ENCODE assay signal across 9 mouse cellular contexts in the genomic region with DNA sequence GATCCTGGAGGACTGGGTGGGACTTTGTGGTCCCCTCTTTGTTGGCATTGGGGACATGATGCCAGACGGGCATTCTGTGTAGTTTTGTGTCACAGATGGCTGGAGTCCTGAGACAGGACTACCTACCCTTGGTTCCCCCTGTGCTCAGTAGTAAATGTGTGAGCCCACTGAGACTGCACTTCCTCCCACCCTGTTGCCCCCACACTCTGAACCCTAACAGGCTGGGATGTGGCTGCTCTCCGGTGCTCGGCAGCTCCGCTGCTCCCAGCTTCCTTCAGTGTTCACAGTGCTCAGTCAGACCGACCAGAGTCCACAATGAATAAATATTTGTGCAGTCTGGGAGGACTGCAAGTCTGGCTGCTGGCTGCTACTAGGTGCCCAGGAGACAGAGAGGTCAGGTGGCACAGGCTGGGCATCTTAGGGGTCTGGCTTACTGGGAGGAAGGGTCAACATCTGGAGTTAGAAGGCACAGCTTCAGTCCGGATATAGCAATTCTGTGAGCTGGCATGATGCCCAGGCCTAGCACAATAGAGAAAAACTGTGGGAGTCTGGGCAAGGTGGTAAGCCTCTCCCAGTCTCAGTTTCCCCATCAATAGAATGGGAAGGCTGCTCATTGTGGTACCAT. TPM values are rescaled to one million over a fixed set of nuclear protein-coding genes. Genes with fewer than 3 reads are reported as not detected.
DNase-seq lines count a peak whose midpoint lies in the region; ATAC-seq and TF ChIP-seq lines count a peak whose summit lies in the region.
"Had no signal": no experiment of that assay in that cellular context is flagged by ENCODE, and none has a peak within 500 bp of the region (broad histone marks: within the 10 kb centered on the region; RNA-seq: fewer than 3 reads in every experiment).

No protein-coding gene starts in this region.

- intact Hi-C loops in left cerebral cortex, adult 2 months (cut with DNase I): no loop called here

- DNase-seq in left cerebral cortex, adult 2 months (ENCODE audit: extremely low spot score in 1 of 2, low spot score in 2 of 2): no peak
- no peak for DNase-seq in left cerebral cortex, adult 9 months (ENCODE audit: low spot score in 2 of 2)
- no peak for DNase-seq in midbrain, embryonic 10.5 days (ENCODE audit: low spot score)
- no peak for DNase-seq in c-Kit-positive CD71-positive TER-119-positive erythroid progenitor cells, embryonic 14.5 days (ENCODE audit: low spot score)
- DNase-seq in left cerebral cortex, adult 11 months (ENCODE audit: low spot score): no peak

- no peaks in the 10 kb centered on the region for H3K9me3 ChIP-seq in forebrain, embryonic 16.5 days (ENCODE audit: control insufficient read depth, low read length)
- no peaks in the 10 kb centered on the region for H3K9me3 ChIP-seq in kidney, embryonic 15.5 days (replicated peaks)
- H3K9me3 ChIP-seq in midbrain, embryonic 10.5 days (replicated peaks): no peaks in the 10 kb centered on the region

- H3K27me3 ChIP-seq in forebrain, embryonic 16.5 days (replicated peaks; ENCODE audit: control insufficient read depth, insufficient read depth, low read length): no peaks in the 10 kb centered on the region
- H3K27me3 ChIP-seq in kidney, embryonic 15.5 days: no peaks in the 10 kb centered on the region
- peaks cover 10% of the 10 kb centered on the region for H3K27me3 ChIP-seq in midbrain, embryonic 10.5 days (ENCODE audit: low read depth, poor library complexity, severe bottlenecking)

- no peak for TF ChIP-seq CTCF in left cerebral cortex, adult 2 months (IDR thresholded peaks at IDR 0.05)

- WGBS in forebrain, embryonic 16.5 days: 35% methylated on average over 6 of the region's 6 CpGs
- 10% methylated on average over 6 of the region's 6 CpGs for WGBS in kidney, embryonic 15.5 days
- 69% methylated on average over 6 of the region's 6 CpGs for WGBS in midbrain, embryonic 10.5 days

- peak overlapping the region; percentile 10 for H3K9ac ChIP-seq in forebrain, embryonic 16.5 days (replicated peaks; ENCODE audit: low read depth, low read length)
- H3K9ac ChIP-seq in kidney, embryonic 15.5 days: 0 out of 2 replicates have a peak overlapping the region, but pooled peaks have one; percentile 6

- peak overlapping the region; percentile 1; the same call in 1 of the 2 replicates for H3K4me2 ChIP-seq in forebrain, embryonic 16.5 days (ENCODE audit: low read length)
- H3K4me2 ChIP-seq in kidney, embryonic 15.5 days: peak overlapping the region; percentile 95

- H3K4me1 ChIP-seq in forebrain, embryonic 16.5 days (replicated peaks; ENCODE audit: control insufficient read depth, insufficient read depth, low read length): peaks cover 16% of the 10 kb centered on the region
- peaks cover 98% of the 10 kb centered on the region for H3K4me1 ChIP-seq in kidney, embryonic 15.5 days
- peaks cover 90% of the 10 kb centered on the region for H3K4me1 ChIP-seq in midbrain, embryonic 10.5 days

- ATAC-seq in forebrain, embryonic 16.5 days: 0 out of 2 replicates have a peak, but pooled peaks have one; percentile 23
- ATAC-seq in kidney, embryonic 15.5 days (replicated peaks; ENCODE audit: low FRiP score): 0 out of 2 replicates have a peak, but pooled peaks have one; percentile 4
- ATAC-seq in megakaryocyte progenitor cell, adult 5-6 weeks (replicated peaks; ENCODE audit: poor library complexity): no peak

- no peaks in the 10 kb centered on the region for H3K36me3 ChIP-seq in forebrain, embryonic 16.5 days (ENCODE audit: control insufficient read depth, insufficient read depth)
- H3K36me3 ChIP-seq in kidney, embryonic 15.5 days: no peaks in the 10 kb centered on the region
- no peaks in the 10 kb centered on the region for H3K36me3 ChIP-seq in midbrain, embryonic 10.5 days

- H3K27ac ChIP-seq in left cerebral cortex, adult 2 months: peak overlapping the region; percentile 55
- no peak overlapping the region for H3K27ac ChIP-seq in forebrain, embryonic 16.5 days (ENCODE audit: low read length)
- H3K27ac ChIP-seq in kidney, embryonic 15.5 days: peak overlapping the region; percentile 96
- H3K27ac ChIP-seq in midbrain, embryonic 10.5 days (replicated peaks): peak overlapping the region; percentile 88

- H3K4me3 ChIP-seq in left cerebral cortex, adult 2 months: peak overlapping the region; percentile 11
- no peak overlapping the region for H3K4me3 ChIP-seq in forebrain, embryonic 16.5 days (replicated peaks; ENCODE audit: low read length)
- H3K4me3 ChIP-seq in kidney, embryonic 15.5 days (replicated peaks): peak overlapping the region; percentile 18
- H3K4me3 ChIP-seq in midbrain, embryonic 10.5 days: peak overlapping the region; percentile 34; the same call in 1 of the 2 replicates

RNA-seq across cellular contexts. Expression of a gene that starts 21.4 kb away (rescaled TPM):
- total RNA-seq in left cerebral cortex, adult 2 months (2021): not detected
- polyA plus RNA-seq in forebrain, embryonic 16.5 days (2015; fragmentation: Nextera tagmentation; extraction: Ambion mirVana): not detected in 2 replicates
- polyA plus RNA-seq in kidney, embryonic 15.5 days (2015; fragmentation: Nextera tagmentation; extraction: Ambion mirVana): not detected in 2 replicates
- polyA plus RNA-seq in midbrain, embryonic 10.5 days (2016; fragmentation: Nextera tagmentation; extraction: Ambion mirVana): not detected in 2 replicates
- total RNA-seq in megakaryocyte progenitor cell, adult 5-6 weeks (2015): not detected in 2 replicates
- not detected in 2 replicates for total RNA-seq in megakaryocyte progenitor cell, adult 5-6 weeks (2017)
- total RNA-seq: MEL had no signal

RNA-seq across cellular contexts. Expression of a gene that starts 41.1 kb away (rescaled TPM):
- total RNA-seq in left cerebral cortex, adult 2 months (2021): 10 to 100 TPM; 16.9 to 17.0 TPM
- 30.2 and 31.1 TPM in 2 replicates for polyA plus RNA-seq in forebrain, embryonic 16.5 days (2015; fragmentation: Nextera tagmentation; extraction: Ambion mirVana)
- 80.5 and 85.0 TPM in 2 replicates for polyA plus RNA-seq in kidney, embryonic 15.5 days (2015; fragmentation: Nextera tagmentation; extraction: Ambion mirVana)
- 21.3 and 24.2 TPM in 2 replicates for polyA plus RNA-seq in midbrain, embryonic 10.5 days (2016; fragmentation: Nextera tagmentation; extraction: Ambion mirVana)
- 11.1 and 14.7 TPM in 2 replicates for total RNA-seq in megakaryocyte progenitor cell, adult 5-6 weeks (2015)
- 20.0 and 22.3 TPM in 2 replicates for total RNA-seq in megakaryocyte progenitor cell, adult 5-6 weeks (2017)

RNA-seq across cellular contexts. Expression of a gene that starts 51.2 kb away (rescaled TPM):
- 10 to 100 TPM; 18.8 to 20.0 TPM for total RNA-seq in left cerebral cortex, adult 2 months (2021)
- 4.6 and 4.8 TPM in 2 replicates for polyA plus RNA-seq in forebrain, embryonic 16.5 days (2015; fragmentation: Nextera tagmentation; extraction: Ambion mirVana)
- polyA plus RNA-seq in kidney, embryonic 15.5 days (2015; fragmentation: Nextera tagmentation; extraction: Ambion mirVana): 4.3 and 4.8 TPM in 2 replicates
- polyA plus RNA-seq in midbrain, embryonic 10.5 days (2016; fragmentation: Nextera tagmentation; extraction: Ambion mirVana): 3.3 and 3.5 TPM in 2 replicates
- 0.39 and 0.69 TPM in 2 replicates for total RNA-seq in megakaryocyte progenitor cell, adult 5-6 weeks (2015)
- total RNA-seq in megakaryocyte progenitor cell, adult 5-6 weeks (2017): 0.33 and 1.2 TPM in 2 replicates
